Mouse (Mus musculus) embryonic facial prominence, embryonic 10.5 days (tissue): Measurements from ENCODE around the gene Faxc. TPM values are rescaled to one million over a fixed set of nuclear protein-coding genes. Genes with fewer than 3 reads are reported as not detected.
A peak's percentile ranks its signal among the peaks of the same experiment; 100 is the strongest.

Experiments used
- DNase-seq: peaks from one replicate; pipeline ENCODE4 v3.0.0-alpha.2; 2017; ENCODE audit warnings: low spot score
- H3K27ac ChIP-seq: fragments of 300-500 bp; sonication (generic); replicated peaks from 2 replicates; pipeline ENCODE4 v1.5.1; 2016; ENCODE audit warnings: mild to moderate bottlenecking
- H3K27me3 ChIP-seq: fragments of 300-500 bp; sonication (generic); replicated peaks from 2 replicates; pipeline ENCODE4 v1.6.1; 2016; ENCODE audit warnings: low read depth, mild to moderate bottlenecking; ENCODE audit not compliant: poor library complexity, severe bottlenecking
- H3K36me3 ChIP-seq: fragments of 300-500 bp; sonication (generic); replicated peaks from 2 replicates; pipeline ENCODE4 v1.6.1; 2016; ENCODE audit warnings: mild to moderate bottlenecking, moderate library complexity
- H3K4me1 ChIP-seq: fragments of 300-500 bp; sonication (generic); 2 replicates; pipeline ENCODE4 v1.6.1; 2016
- H3K4me3 ChIP-seq: fragments of 300-500 bp; sonication (generic); 2 replicates; pipeline ENCODE4 v1.5.1; 2016; ENCODE audit warnings: mild to moderate bottlenecking, moderate library complexity
- H3K9me3 ChIP-seq: fragments of 300-500 bp; sonication (generic); 2 replicates; pipeline ENCODE4 v1.6.1; 2016; ENCODE audit warnings: mild to moderate bottlenecking
- WGBS: fragments of 180-500 bp; shearing (Covaris S2); methylation state at CpG from one replicate; pipeline ENCODE4 v1.1.7; 2016; 5-methylcytosine and 5-hydroxymethylcytosine counted together
- polyA plus RNA-seq: library from polyadenylated mRNA; unstranded; fragments of >200 nt; fragmentation: Nextera tagmentation; extraction: Ambion mirVana; gene quantifications from 2 replicates; pipeline ENCODE4 v1.2.1, GENCODE M21; 2016

Gene Faxc
- 11.6 TPM in 2 replicates for polyA plus RNA-seq

DNA sequence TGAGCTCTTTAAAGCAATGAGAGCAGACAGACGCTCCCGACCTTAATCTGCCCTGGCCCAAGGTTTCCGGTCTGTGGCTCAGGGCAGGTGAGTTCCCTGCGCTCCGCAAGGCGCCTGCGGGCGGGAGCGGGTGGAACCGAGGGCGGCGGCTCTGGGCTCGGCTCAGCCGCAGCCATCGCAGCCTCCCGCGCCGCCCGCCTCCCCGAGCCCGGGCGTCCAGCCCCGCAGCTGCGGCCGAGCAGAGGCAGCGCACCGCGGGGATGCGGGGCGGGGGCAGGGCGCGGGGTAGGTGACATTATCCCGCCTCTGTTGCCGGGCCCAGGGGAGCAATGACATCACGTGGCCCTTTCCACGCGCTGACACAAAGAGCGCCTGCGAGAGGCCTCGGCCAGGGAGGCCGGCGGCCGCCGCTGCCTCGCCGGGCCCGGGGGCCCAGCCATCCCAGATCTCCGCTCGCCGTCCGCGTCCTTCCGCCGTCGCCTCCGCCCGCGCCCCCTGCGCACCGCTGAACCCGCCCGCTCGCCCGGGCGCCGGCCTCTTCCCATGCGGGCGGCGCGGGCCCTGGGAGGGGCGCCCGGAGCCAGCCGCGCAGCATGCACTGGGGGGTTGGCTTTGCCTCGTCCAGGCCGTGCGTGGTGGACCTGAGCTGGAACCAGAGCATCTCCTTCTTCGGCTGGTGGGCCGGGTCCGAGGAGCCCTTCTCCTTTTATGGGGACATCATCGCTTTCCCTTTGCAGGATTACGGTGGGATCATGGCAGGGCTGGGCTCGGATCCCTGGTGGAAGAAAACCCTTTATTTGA is at the start of gene Faxc:
Faxc (plus strand) TSS at position 359 of the 801 bp plus-strand sequence.
- peaks cover 7% of the 10 kb centered on the region for H3K27me3 ChIP-seq
- under 1% methylated on average over 83 of the region's 83 CpGs for WGBS
- no peaks in the 10 kb centered on the region for H3K9me3 ChIP-seq
- peak; percentile 82 for DNase-seq
- peaks cover 23% of the 10 kb centered on the region for H3K4me1 ChIP-seq
- H3K27ac ChIP-seq: peak within 1 kb of the TSS; percentile 98
- peaks cover 6% of the 10 kb centered on the region; the same call in 1 of the 2 replicates for H3K36me3 ChIP-seq
- H3K4me3 ChIP-seq: peak within 1 kb of the TSS; percentile 84

DNA sequence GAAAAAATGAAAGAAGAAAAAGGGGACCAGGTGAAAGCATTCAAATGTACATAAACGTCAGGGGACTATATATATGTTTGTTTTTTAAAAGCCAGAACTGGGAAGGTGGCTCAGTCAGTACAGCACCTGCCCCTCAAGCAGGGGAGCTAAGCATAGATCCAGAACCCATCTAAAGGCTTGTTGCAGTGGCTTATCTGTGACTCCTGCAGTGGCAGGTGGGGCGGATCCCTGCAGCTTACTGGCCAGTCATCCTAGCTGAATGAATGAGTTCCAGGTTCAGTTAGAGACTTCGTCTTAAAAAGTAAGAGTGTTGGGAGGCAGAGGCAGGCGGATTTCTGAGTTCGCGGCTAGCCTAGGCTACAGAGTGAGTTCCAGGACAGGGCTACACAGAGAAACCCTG is 48.3 kb upstream of the Faxc start:
- no peaks in the 10 kb centered on the region for H3K27me3 ChIP-seq
- 93% methylated on average over 6 of the region's 6 CpGs for WGBS
- no peaks in the 10 kb centered on the region for H3K9me3 ChIP-seq
- H3K4me1 ChIP-seq: no peaks in the 10 kb centered on the region
- no peak overlapping the region for H3K4me3 ChIP-seq
- no peaks in the 10 kb centered on the region for H3K36me3 ChIP-seq
- DNase-seq: no peak
- no peak overlapping the region for H3K27ac ChIP-seq

DNA sequence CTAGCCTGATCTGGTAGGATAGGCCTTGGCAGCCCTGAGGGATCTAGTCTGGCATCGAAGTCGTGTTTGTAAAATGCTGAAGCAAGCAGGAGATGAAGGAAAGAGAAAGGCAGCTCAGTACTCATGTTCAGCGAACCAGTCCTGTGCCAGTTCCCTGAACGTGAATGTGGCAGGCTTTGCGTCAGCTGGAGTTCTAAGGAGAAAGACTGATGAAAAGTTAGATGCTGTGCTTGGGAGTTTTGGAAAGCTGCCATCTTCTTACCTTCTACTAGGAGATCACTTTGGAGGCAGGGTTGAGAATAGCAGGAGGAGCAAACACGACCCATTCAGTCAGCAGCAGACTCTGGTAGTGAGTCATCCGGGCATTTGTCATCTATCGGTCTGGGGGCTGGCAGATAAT is 45.3 kb upstream of the Faxc start:
- Histone ChIP-seq H3K36me3 (no peaks in the 10 kb centered on the region), H3K4me1 (no peaks in the 10 kb centered on the region), H3K27ac (no peak overlapping the region), H3K4me3 (no peak overlapping the region), H3K27me3 (no peaks in the 10 kb centered on the region), H3K9me3 (no peaks in the 10 kb centered on the region)
- WGBS: 91% methylated on average over 8 of the region's 8 CpGs
- no peak for DNase-seq

DNA sequence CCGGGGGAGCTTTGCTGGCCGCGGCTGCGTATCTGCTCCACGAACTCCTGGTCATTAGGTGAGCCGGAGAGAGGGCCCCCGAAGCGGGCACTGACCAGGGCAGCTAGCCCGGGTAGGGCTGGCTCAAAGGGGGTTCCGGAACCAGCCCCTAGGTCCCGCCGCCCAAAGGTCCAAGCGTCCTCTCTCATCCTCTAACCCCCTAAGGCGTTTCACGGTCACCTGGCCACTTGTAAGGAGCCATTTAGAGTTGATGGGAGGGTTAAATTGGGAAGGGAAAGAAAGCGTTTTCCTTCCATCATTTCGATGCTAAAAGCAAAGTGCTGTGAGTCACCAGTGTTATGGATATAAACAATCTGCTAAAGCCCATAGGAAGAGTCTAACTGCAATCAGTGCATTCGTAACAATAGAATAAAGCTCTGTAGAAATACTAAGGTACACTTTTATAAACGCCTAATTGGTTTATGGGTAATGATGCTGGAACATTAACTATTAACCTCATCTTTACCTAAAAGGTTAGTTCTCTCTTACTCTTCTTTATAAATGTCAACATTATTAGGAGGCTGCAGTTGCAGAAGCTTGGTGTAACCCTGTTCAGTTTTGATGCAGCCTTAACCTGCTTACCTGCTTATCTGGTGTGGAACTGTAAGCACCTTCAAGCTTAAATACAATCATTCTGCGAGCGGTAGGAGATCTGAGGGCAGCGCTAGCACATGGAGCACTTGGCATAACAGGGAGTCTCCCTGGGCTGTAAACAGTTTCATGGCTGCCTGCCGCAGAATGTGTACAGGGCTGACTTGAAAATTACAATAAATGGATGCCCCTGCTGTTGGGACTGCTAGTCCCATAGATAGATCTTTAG is 872 bp downstream of the Faxc start:
- Histone ChIP-seq H3K36me3 (peaks cover 14% of the 10 kb centered on the region), H3K27ac (peak overlapping the region; percentile 98), H3K27me3 (peaks cover 7% of the 10 kb centered on the region), H3K9me3 (no peaks in the 10 kb centered on the region), H3K4me3 (peak overlapping the region; percentile 84), H3K4me1 (peaks cover 23% of the 10 kb centered on the region)
- no peak for DNase-seq
- WGBS: 18% methylated on average over 23 of the region's 23 CpGs

DNA sequence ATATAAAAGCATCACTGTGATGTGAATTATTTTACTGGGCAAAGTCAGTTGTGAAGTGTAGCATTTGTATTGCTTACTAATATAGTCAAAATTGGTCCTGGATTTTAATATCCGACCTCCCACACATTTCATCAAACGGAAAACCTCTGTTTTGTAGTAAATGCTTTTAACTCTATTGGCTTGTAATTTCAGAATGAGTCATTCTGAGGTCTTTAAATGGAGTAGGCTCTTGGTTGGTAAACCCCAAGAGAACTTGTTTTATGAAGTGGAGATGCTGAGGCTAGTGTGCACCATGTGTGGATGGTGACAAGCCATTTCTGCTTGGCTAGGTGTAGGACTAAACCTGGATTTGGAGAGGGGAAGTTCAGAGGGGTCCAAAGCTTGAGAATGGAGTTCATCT is 4.2 kb downstream of the Faxc start:
- Histone ChIP-seq H3K27ac (no peak overlapping the region), H3K9me3 (no peaks in the 10 kb centered on the region), H3K27me3 (peaks cover 2% of the 10 kb centered on the region; the same call in 1 of the 2 replicates), H3K4me3 (no peak overlapping the region), H3K4me1 (peaks cover 23% of the 10 kb centered on the region), H3K36me3 (peaks cover 19% of the 10 kb centered on the region)
- DNase-seq: no peak
- 95% methylated on average over 2 of the region's 2 CpGs for WGBS

DNA sequence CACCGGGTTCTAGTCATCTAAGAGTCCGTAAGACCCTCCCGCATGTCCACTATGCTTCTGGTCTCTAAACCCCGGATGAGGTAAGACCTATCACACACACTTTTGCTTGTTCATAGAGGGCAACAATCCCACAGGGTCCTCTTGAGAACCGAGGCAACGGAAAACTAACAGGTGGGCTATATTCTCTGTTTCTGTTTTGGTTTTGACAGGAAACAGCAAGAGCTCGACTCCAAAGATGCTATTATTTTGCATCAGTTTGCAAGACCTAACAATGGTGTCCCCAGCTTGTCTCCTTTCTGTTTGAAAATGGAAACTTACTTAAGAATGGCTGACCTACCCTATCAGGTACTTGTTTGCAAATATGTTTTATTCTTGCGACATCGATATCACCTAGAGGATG is 5.3 kb downstream of the Faxc start:
- Histone ChIP-seq H3K27me3 (no peaks in the 10 kb centered on the region), H3K36me3 (peaks cover 19% of the 10 kb centered on the region), H3K27ac (no peak overlapping the region), H3K4me1 (peaks cover 19% of the 10 kb centered on the region), H3K4me3 (no peak overlapping the region), H3K9me3 (no peaks in the 10 kb centered on the region)
- 96% methylated on average over 9 of the region's 9 CpGs for WGBS
- DNase-seq: no peak

DNA sequence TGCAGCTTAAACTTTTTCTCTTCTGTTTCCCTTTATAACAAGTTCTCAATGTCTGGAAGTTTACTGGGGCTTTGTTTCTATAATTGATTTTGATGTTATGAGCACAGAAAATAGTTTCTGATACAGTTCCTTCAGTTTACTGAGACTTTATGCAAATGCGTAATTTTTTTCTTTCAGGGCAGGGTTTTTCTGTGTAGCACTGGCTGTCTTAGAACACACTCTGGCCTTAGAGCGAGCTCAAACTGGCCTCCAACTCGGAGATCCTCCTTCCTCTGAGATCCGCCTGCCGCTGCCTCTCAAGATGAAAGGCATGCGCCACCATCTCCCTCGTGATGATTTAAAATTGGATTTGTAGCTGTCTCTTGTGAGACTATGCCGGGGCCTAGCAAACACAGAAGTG is 6.8 kb downstream of the Faxc start:
- Histone ChIP-seq H3K9me3 (no peaks in the 10 kb centered on the region), H3K4me1 (peaks cover 9% of the 10 kb centered on the region), H3K27me3 (no peaks in the 10 kb centered on the region), H3K27ac (no peak overlapping the region), H3K4me3 (no peak overlapping the region), H3K36me3 (peaks cover 19% of the 10 kb centered on the region)
- WGBS: 86% methylated on average over 8 of the region's 8 CpGs
- DNase-seq: no peak

DNA sequence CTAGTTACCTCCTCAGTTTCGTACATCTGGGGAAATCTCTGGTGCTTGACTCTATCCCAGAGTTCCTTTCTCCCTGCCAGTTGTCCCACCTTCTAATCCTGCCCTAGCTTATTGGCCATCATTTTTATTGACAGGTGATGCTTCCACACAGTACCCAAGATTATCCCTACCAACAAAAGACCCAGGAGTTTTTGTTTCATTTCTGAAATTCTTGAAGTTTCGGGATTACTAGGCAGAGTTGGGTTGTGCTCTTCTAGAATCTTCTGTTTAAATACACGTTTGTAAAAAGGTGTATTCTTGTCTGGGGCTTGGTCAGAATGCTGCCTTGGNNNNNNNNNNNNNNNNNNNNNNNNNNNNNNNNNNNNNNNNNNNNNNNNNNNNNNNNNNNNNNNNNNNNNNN is 13.5 kb downstream of the Faxc start:
- Histone ChIP-seq H3K27me3 (no peaks in the 10 kb centered on the region), H3K36me3 (peaks cover 37% of the 10 kb centered on the region), H3K27ac (no peak overlapping the region), H3K4me3 (no peak overlapping the region), H3K4me1 (no peaks in the 10 kb centered on the region), H3K9me3 (no peaks in the 10 kb centered on the region)
- WGBS: 86% methylated on average over 3 of the region's 3 CpGs
- DNase-seq: no peak

DNA sequence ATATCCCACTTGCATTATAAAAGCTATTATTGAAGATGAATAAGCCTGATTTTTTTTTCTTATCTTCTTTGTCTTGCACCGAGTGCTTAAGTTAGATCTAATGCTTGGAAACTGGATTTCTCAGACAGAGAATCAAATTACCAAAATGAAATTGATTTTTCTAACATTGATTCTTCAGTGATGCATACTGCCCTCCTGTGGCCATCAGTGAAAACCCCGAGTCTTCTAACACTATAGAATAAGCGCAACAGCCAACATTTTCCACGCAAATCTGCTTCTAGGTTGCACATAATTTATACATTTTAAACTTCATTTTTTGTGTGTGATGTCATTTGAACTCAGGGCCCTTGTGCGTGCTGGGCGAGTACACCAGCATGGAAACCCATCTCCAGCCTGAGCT is 20.3 kb downstream of the Faxc start:
- DNase-seq: no peak
- Histone ChIP-seq H3K27ac (no peak overlapping the region), H3K27me3 (no peaks in the 10 kb centered on the region), H3K4me3 (no peak overlapping the region), H3K9me3 (no peaks in the 10 kb centered on the region), H3K4me1 (no peaks in the 10 kb centered on the region), H3K36me3 (peaks cover 53% of the 10 kb centered on the region)
- 50% methylated on average over 6 of the region's 6 CpGs for WGBS

DNA sequence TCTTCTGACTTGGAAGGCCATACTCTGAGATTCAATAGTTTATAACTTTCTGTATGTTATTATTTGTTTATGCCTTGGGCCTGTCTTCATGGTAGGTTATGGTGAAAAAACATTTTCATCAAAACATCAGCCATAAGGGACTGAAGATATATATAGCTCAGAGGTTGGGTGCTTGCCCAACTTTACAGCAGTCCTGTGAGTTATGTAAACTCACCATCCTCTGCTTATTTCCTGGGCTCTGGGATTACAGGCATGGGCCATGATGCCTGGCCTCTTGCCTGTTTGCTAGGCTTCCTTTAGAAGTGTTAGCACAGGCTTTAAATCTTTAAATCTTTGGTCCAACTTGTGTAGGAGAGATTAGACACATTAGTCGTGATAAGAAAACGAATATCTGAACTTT is 21.1 kb downstream of the Faxc start:
- H3K36me3 ChIP-seq: peaks cover 51% of the 10 kb centered on the region
- H3K4me1 ChIP-seq: no peaks in the 10 kb centered on the region
- 80% methylated on average over 2 of the region's 2 CpGs for WGBS
- H3K9me3 ChIP-seq: no peaks in the 10 kb centered on the region
- H3K27ac ChIP-seq: no peak overlapping the region
- H3K27me3 ChIP-seq: no peaks in the 10 kb centered on the region
- DNase-seq: no peak
- H3K4me3 ChIP-seq: no peak overlapping the region

DNA sequence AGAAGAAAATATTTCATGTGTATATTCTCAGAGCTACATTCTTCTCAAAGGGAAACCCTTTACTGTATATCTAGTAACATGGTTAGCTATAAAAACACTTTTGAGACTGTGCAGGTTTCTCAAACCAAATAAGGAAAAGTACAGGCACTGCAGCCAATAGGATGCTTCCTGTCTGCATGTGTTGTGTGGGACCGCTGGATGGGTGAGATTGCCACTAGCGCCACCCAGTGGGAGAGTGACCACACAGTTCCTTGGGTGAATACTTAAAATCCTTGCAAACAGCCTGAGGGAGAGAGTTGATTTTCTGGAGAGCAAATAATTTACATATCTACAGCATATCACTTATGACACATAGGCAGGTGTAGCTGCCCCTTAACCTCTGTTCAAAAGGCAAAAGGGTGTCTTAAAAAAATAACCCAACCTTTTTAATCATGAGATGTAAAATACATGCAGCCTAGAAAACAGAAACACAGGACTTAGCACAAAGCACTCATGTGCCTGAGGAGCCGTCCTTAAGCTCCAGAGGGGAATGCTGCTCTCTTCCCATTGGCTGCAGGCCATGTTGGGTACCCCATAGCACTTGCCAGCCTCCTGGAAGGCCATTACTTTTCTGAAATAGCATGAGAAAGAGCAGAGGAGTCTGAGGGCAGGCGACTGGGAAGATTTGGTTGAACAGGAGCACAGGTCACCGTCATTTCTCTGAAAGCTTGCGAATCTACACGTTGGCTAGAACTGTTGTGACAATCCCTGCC is 26.6 kb downstream of the Faxc start:
- no peaks in the 10 kb centered on the region for H3K27me3 ChIP-seq
- H3K9me3 ChIP-seq: no peaks in the 10 kb centered on the region
- H3K4me3 ChIP-seq: no peak overlapping the region
- DNase-seq: peak; percentile 76
- H3K4me1 ChIP-seq: no peaks in the 10 kb centered on the region
- H3K27ac ChIP-seq: no peak overlapping the region
- H3K36me3 ChIP-seq: peaks cover 50% of the 10 kb centered on the region
- WGBS: 57% methylated on average over 7 of the region's 7 CpGs

DNA sequence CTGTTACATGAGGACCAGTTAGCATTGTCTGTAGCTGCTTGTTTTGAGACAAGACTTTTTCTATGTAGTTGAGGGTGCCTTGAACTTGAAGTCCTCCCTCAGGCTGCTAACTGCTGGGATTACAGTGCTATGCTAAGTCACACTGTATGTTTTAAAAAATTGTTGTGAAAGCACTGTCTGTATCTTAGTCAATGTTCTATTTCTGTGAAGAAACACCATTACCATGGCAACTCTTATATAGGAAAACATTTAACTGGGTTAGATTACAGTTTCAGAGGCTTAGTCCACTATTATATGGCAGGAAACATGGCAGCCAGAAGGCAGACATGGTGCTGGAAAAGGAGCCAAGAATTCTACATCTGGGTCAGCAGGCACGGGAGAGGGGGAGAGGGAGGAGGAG is 40.8 kb downstream of the Faxc start:
- no peak overlapping the region for H3K27ac ChIP-seq
- H3K36me3 ChIP-seq: peaks cover 20% of the 10 kb centered on the region
- DNase-seq: no peak
- 48% methylated on average over 1 of the region's 1 CpGs for WGBS
- H3K9me3 ChIP-seq: no peaks in the 10 kb centered on the region
- H3K4me1 ChIP-seq: no peaks in the 10 kb centered on the region
- no peak overlapping the region for H3K4me3 ChIP-seq
- no peaks in the 10 kb centered on the region for H3K27me3 ChIP-seq
